Mouse (Mus musculus) spleen, postnatal 14 days (tissue): ENCODE measurements around the gene Mocs3.
A peak's percentile ranks its signal among the peaks of the same experiment; 100 is the strongest.

Experiments used
- DNase-seq, 2 experiments: peaks; one replicate each; pipeline ENCODE4 v3.0.0; 2021 to 2022; ENCODE audit warnings: low spot score in 2 of 2

Mocs3 gene

DNA sequence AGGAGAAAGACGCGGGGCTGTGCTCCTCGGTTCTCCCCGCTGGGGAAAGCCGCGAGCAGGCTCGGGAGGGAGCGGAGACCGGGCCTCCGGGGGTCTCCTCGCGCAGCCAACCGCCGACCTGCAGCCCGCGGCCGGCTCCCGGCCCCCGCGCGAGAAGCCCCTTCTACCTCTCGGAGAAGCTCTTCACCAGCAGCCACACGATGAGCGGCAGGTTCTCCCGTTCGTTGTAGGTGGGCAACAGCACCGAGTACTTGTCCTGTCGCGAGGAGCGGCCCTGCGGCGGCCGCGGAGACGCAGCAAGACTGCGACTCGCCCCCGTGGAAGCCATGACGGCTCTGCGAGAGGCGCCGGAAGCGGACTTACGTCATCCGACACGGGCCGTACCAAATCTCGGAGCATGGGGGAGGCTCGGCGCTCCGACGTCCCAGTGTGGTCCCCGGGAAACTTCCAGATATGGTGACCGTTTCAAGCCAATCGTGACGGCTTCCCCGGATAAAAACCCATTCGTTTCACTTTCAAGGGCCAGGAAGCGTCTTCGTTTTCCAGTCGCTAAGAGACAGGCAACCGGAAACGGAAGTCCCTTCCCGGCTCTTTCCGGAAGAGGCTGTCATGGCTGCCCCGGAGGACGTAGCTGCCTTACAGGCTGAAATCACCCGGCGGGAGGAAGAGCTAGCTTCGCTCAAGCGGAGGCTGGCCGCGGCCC lies at the start of gene Mocs3, which contains the start of the genes Gm20716 and Dpm1:
Gene Mocs3 (plus strand): TSS at position 597 of the 703 bp plus-strand sequence.
Gene Gm20716 (minus strand): TSS at position 339 of the 703 bp plus-strand sequence.
Gene Dpm1 (minus strand): TSS at position 566 of the 703 bp plus-strand sequence.
- DNase-seq: peak; percentile 59 to 76

DNA sequence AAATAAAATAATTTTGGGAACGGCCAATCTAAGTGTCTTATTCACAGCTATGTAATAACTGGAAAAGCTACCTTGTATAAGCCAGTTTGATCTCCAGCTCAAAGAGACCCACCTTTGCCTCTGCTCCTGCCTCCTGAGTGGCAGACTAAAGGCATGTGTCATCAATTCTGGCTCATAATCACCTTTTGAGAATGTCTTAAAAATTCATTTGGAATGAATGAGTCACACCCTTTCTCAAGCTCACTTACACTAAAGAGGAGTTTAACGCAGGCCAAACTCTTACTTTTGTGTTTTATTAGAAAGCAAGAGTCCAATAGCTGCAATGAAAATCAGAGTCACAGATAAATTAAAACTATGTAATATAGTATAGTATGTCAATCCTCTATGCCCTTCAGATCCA lies 38.6 kb upstream of the Mocs3 start:
- no peak for DNase-seq

- no peak for DNase-seq
Measured at GRCm38 (mm10) chr2:168193685-168194084, 36.7 kb upstream of the Mocs3 start.

DNA sequence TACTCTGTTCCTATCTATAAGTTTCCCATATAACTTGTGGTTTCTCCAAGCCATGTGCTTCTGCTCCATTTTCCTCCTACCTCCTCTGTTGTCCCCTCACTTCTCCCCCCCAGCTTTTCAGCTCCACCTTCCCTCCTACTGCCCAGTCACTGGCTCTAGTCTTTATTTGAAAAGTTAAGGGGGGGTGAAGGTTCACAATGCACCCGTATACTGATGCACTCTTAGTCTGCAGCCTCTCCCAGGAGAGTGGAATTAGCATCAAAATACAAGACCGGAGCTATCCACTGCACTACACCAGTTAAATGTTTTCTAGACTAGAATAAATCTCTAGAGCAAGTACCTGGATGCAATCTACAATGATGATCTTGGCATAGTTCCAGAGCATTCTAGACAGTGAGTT lies 34.7 kb upstream of the Mocs3 start:
- no peak for DNase-seq

- DNase-seq: no peak
Measured at GRCm38 (mm10) chr2:168198421-168198820, 32.0 kb upstream of the Mocs3 start.

- no peak for DNase-seq
Measured at GRCm38 (mm10) chr2:168199476-168199875, 30.9 kb upstream of the Mocs3 start.

- DNase-seq: no peak
Measured at GRCm38 (mm10) chr2:168200014-168200691, 30.3 kb upstream of the Mocs3 start.

- DNase-seq: no peak
Measured at GRCm38 (mm10) chr2:168204476-168204999, 25.9 kb upstream of the Mocs3 start.

DNA sequence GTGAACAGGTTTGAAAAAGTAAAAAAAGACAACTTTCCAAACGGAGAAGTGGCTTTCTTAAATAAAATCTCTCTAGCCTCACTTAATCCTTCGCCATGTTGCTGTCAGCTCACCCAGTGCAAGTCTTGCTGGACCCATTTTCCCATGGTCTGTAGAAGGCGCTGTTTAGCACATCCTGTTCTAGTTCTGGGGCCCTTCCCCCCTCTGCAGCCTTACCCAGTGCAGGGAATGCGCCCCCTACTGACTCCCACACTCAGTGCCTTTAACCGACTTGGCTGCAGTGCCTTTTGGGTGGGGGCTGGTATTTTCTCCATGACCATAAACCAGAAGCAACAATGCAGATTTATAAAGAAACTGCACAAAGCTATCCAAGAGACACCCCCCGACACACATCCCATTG lies 25.2 kb upstream of the Mocs3 start:
- DNase-seq: peak; percentile 73 to 87

DNA sequence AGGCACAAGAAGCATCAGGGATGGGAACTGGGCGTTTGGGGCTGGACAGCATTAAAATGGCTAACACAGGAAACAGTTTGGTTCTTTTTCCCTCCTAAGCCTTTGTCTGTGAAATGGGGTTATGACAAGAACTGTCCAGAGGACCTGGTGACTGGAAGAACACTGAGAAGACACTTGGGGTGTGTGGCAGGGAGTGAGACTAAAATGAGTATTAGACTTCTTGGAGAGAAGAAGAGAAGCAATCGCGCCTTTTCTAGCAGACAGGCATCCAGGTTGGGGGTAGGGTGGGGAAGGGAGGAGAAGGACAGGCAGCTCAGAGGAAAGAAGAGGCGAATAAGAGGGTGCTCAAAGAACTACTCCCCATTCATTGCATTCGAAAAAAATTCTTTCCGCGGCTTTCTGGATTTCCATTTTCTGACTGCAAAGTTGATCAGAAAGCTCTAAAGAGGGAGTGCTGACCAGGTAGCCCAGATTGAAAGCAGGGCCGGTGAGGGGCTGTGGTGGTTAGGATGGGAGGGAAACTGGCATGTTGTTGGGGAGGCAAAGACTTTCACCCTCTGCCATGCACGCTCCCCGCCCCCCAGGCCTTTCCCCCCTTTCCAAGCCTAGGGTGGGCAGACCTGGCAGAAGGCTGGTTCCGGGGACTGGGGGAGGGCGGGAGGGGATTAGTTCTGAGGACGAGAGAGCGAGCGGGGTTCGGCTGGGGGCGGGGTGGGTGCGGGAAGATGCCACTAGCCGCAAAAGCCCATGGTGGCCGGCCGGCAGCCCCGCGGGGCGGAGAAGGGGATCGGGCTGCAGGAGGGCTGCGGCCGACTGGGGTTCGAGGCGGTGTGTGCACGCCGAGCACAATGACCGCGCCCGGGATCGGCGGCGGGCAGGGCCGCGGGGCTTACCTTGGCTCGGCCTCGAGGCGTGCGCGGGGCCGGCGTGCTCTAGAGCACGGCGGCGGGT lies 24.5 kb upstream of the Mocs3 start:
- peak; percentile 12 for DNase-seq

GRCm38 (mm10) chr2:168206725-168207644 lies 23.4 kb upstream of the Mocs3 start, which contains the start of gene Adnp:
Adnp (minus strand) TSS chr2:168207112.
- DNase-seq: peak; percentile 92 to 95

DNA sequence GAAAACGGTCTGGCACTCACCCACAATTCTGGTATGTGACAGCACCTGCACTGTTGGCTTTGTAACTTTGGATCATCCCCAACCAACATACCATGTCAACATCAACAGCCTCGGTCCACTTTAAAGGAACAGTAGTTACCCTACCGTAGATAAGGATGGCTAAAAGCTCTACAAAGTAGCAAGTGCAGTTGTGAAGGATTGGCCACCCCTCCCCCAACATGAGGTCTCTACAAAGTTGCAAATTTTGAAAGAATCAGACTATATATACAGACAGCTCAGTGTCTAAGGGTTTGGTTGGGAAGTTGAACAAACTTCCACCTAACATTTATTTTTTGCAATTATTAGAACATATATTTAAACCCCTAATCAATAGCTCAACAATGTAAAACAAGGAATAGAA lies 22.5 kb upstream of the Mocs3 start:
- no peak for DNase-seq

GRCm38 (mm10) chr2:168213788-168214397 lies 16.5 kb upstream of the Mocs3 start:
- DNase-seq: no peak

GRCm38 (mm10) chr2:168223326-168223725 lies 7.1 kb upstream of the Mocs3 start:
- no peak for DNase-seq

- peak in 1 of 2 experiments; percentile 10 for DNase-seq
Measured at GRCm38 (mm10) chr2:168229116-168230025, 1.1 kb upstream of the Mocs3 start.

DNA sequence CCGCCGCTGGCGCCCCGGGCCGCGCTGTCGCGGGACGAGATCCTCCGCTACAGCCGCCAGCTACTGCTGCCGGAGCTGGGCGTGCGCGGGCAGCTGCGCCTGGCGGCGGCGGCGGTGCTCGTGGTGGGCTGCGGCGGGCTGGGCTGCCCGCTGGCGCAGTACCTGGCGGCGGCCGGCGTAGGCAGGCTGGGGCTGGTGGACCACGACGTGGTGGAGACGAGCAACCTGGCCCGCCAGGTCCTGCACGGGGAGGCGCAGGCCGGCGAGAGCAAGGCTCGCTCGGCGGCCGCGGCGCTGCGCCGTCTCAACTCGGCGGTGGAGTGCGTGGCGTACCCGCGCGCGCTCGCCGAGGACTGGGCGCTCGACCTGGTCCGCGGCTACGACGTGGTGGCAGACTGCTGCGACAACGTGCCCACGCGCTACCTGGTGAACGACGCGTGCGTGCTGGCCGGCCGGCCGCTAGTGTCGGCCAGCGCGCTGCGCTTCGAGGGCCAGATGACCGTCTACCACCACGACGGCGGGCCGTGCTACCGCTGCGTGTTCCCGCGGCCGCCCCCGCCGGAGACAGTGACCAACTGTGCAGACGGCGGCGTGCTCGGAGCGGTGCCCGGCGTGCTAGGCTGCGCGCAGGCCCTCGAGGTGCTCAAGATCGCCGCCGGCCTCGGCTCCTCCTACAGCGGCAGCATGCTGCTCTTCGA lies 500 bp downstream of the Mocs3 start:
- DNase-seq: no peak

DNA sequence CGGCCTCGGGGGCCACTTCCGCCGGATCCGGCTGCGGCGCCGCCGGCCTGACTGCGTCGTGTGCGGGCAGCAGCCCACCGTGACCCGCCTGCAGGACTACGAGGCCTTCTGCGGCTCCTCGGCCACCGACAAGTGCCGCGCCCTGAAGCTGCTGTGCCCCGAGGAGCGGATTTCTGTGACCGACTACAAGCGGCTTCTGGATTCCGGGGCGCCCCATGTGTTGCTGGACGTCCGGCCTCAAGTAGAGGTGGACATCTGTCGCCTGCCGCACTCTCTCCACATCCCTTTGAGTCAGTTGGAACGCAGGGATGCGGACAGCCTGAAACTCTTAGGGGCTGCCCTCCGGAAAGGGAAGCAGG lies 1.0 kb downstream of the Mocs3 start:
- DNase-seq: peak in 1 of 2 experiments; percentile 10

GRCm38 (mm10) chr2:168233286-168233685 lies 2.9 kb downstream of the Mocs3 start:
- no peak for DNase-seq

- no peak for DNase-seq
Measured at GRCm38 (mm10) chr2:168238335-168238734, 7.9 kb downstream of the Mocs3 start.
